Mouse (Mus musculus) myocyte (in vitro differentiated cells): ENCODE data around the gene Prkcq.

Source experiments
- CEBPB ChIP-seq: IDR thresholded peaks from 2 replicates; pipeline ENCODE4 v1.6.1; 2011; ENCODE audit warnings: mild to moderate bottlenecking, moderate library complexity; ENCODE audit not compliant: poor library complexity, insufficient read depth, severe bottlenecking
- E2F4 ChIP-seq: IDR thresholded peaks from one replicate; pipeline ENCODE4 v1.6.1; 2011; ENCODE audit warnings: mild to moderate bottlenecking, control low read depth, moderate library complexity; ENCODE audit not compliant: insufficient read depth
- MAX ChIP-seq: IDR thresholded peaks from one replicate; pipeline ENCODE4 v1.6.1; 2011; ENCODE audit warnings: low read depth, mild to moderate bottlenecking, control low read depth
- POLR2A ChIP-seq: IDR thresholded peaks from one replicate; pipeline ENCODE4 v1.6.1; 2011; ENCODE audit warnings: low read depth, mild to moderate bottlenecking, control low read depth, moderate library complexity; ENCODE audit not compliant: insufficient read length
- POLR2AphosphoS2 ChIP-seq: IDR thresholded peaks from one replicate; pipeline ENCODE4 v1.6.1; 2011; ENCODE audit warnings: low read depth, control low read depth; ENCODE audit not compliant: insufficient read length
- REST ChIP-seq: IDR thresholded peaks from one replicate; pipeline ENCODE4 v1.6.1; 2011; ENCODE audit warnings: mild to moderate bottlenecking, control low read depth, moderate library complexity; ENCODE audit not compliant: insufficient read depth, insufficient read length
- TCF3 ChIP-seq: IDR thresholded peaks from one replicate; pipeline ENCODE4 v1.6.1; 2011; ENCODE audit warnings: low read depth, control low read depth; ENCODE audit not compliant: insufficient read length
- USF1 ChIP-seq: IDR thresholded peaks from one replicate; pipeline ENCODE4 v1.6.1; 2011; ENCODE audit warnings: low read depth, mild to moderate bottlenecking, control low read depth, moderate library complexity

- TF ChIP-seq MAX (no peak), USF1 (no peak), REST (no peak), POLR2AphosphoS2 (no peak), POLR2A (no peak), E2F4 (no peak), CEBPB (no peak), TCF3 (no peak)
These were observed 164.4 kb downstream of the Prkcq start for GRCm38 (mm10) chr2:11336320-11336719.
